Mouse (Mus musculus) CH12.LX (cell line): ENCODE results near the gene Erbb2. TPM values are rescaled to one million over a fixed set of nuclear protein-coding genes. Genes with fewer than 3 reads are reported as not detected.

Experiments
- DNase-seq: peaks from one replicate; pipeline ENCODE4 v3.0.0-alpha.2; 2013; ENCODE audit errors: extremely low read depth
- H3K27ac ChIP-seq: 2 replicates; pipeline ENCODE4 v1.5.1; 2012; ENCODE audit warnings: low read depth, mild to moderate bottlenecking, control low read depth, moderate library complexity; ENCODE audit not compliant: insufficient read depth
- H3K27me3 ChIP-seq: replicated peaks from 2 replicates; pipeline ENCODE3; 2012; ENCODE audit warnings: inconsistent platforms
- H3K36me3 ChIP-seq, 2 experiments: replicated peaks in 1 of 2; 2 replicates each; pipeline versions ENCODE3 to v1.6.1; 2012; ENCODE audit warnings: inconsistent platforms in 1 of 2, low read length in 1 of 2, mild to moderate bottlenecking in 1 of 2, mixed read lengths in 1 of 2, moderate library complexity in 1 of 2; ENCODE audit not compliant: control insufficient read depth in 1 of 2, insufficient read depth in 1 of 2
- H3K4me1 ChIP-seq, 2 experiments: 2 replicates each; pipeline ENCODE4 v1.6.1; 2012; ENCODE audit warnings: inconsistent platforms in 1 of 2, moderate library complexity in 1 of 2; ENCODE audit not compliant: insufficient read depth in 2 of 2, control insufficient read depth in 1 of 2
- H3K4me2 ChIP-seq: 2 replicates; pipeline ENCODE4 v1.6.1; 2012; ENCODE audit warnings: low read depth, mild to moderate bottlenecking, control low read depth; ENCODE audit not compliant: poor library complexity, insufficient read depth, severe bottlenecking
- H3K4me3 ChIP-seq, 3 experiments: fragments of 150-350 bp in 1 of 3; sonication (generic) in 1 of 3; replicated peaks in 1 of 3; 2 replicates each; pipeline versions ENCODE3 to v1.5.1; 2011 to 2012; ENCODE audit warnings: low read depth in 2 of 3, low read length in 2 of 3, mild to moderate bottlenecking in 2 of 3, moderate library complexity in 2 of 3, control low read depth in 1 of 3, improper control_type of control experiment in 1 of 3, inconsistent platforms in 1 of 3, mixed read lengths in 1 of 3; ENCODE audit not compliant: poor library complexity in 1 of 3
- H3K79me2 ChIP-seq: replicated peaks from 2 replicates; pipeline ENCODE4 v1.6.1; 2012; ENCODE audit warnings: mild to moderate bottlenecking, moderate library complexity; ENCODE audit not compliant: control insufficient read depth, poor library complexity, insufficient read depth, severe bottlenecking; ENCODE audit errors: extremely low read depth
- H3K9ac ChIP-seq: 2 replicates; pipeline ENCODE4 v1.6.1; 2012; ENCODE audit warnings: low read depth, mild to moderate bottlenecking, control low read depth, moderate library complexity; ENCODE audit not compliant: insufficient read depth
- H3K9me3 ChIP-seq: replicated peaks from 2 replicates; pipeline ENCODE3; 2012; ENCODE audit warnings: low read length, inconsistent platforms, mixed read lengths
- CHD1 ChIP-seq: IDR thresholded peaks from 2 replicates; pipeline ENCODE4 v1.6.1; 2012; ENCODE audit warnings: low read depth, low read length, improper control_type of control experiment, inconsistent platforms
- ELF1 ChIP-seq: IDR thresholded peaks from 2 replicates; pipeline ENCODE4 v1.6.1; 2014; ENCODE audit warnings: low read depth, mild to moderate bottlenecking, inconsistent platforms, low read length, improper control_type of control experiment
- ETS1 ChIP-seq: conservative IDR thresholded peaks from 2 replicates; pipeline ENCODE4 v1.6.1; 2012; ENCODE audit warnings: low read depth, mild to moderate bottlenecking, inconsistent platforms, low read length, improper control_type of control experiment, moderate library complexity
- HCFC1 ChIP-seq: IDR thresholded peaks from 2 replicates; pipeline ENCODE4 v1.6.1; 2012; ENCODE audit warnings: low read depth, mild to moderate bottlenecking, inconsistent platforms, low read length, improper control_type of control experiment
- JUND ChIP-seq: conservative IDR thresholded peaks from 2 replicates; pipeline ENCODE4 v1.6.1; 2011; ENCODE audit warnings: low read depth, low read length, improper control_type of control experiment
- MAFK ChIP-seq: IDR thresholded peaks from 2 replicates; pipeline ENCODE4 v1.6.1; 2011; ENCODE audit warnings: low read length, improper control_type of control experiment; ENCODE audit not compliant: insufficient replicate concordance
- MEF2A ChIP-seq: IDR thresholded peaks from 2 replicates; pipeline ENCODE4 v1.6.1; 2014; ENCODE audit warnings: low read depth, mild to moderate bottlenecking, inconsistent platforms, low read length, improper control_type of control experiment, borderline replicate concordance
- MYC ChIP-seq: IDR thresholded peaks from 2 replicates; pipeline ENCODE4 v1.6.1; 2011; ENCODE audit warnings: low read depth, mild to moderate bottlenecking, improper control_type of control experiment, low read length
- POLR2AphosphoS2 ChIP-seq: IDR thresholded peaks from 2 replicates; pipeline ENCODE4 v1.6.1; 2011; ENCODE audit warnings: low read depth, low read length, improper control_type of control experiment
- SMC3 ChIP-seq: IDR thresholded peaks from 2 replicates; pipeline ENCODE4 v1.6.1; 2011; ENCODE audit warnings: low read depth, low read length, improper control_type of control experiment
- UBTF ChIP-seq: IDR thresholded peaks from 2 replicates; pipeline ENCODE4 v1.6.1; 2012; ENCODE audit warnings: low read depth, mild to moderate bottlenecking, inconsistent platforms, low read length, improper control_type of control experiment, moderate library complexity
- USF2 ChIP-seq: conservative IDR thresholded peaks from 2 replicates; pipeline ENCODE4 v1.6.1; 2011; ENCODE audit warnings: low read depth, low read length, improper control_type of control experiment
- dilution Hi-C: fragments of 300-500 bp; cut with MboI; formaldehyde crosslinking; loops from 2 replicates; pipeline ENCODE4 v1.14.3; 2020; ENCODE audit warnings: low sequenced_read_pairs; ENCODE audit not compliant: extremely low pct_unique_long_range_greater_than_20kb, extremely low pct_ligation_motif_present
- in situ Hi-C: fragments of 300-500 bp; cut with MboI; formaldehyde crosslinking; loops from 3 replicates; pipeline ENCODE4 v1.14.3; 2019; ENCODE audit warnings: low sequenced_read_pairs, low pct_ligation_motif_present, low pct_unique_long_range_greater_than_20kb, mixed read lengths
- polyA plus RNA-seq: library from polyadenylated mRNA; unstranded; fragments of >175 nt; gene quantifications from 2 replicates; pipeline ENCODE4 v1.2.1, GENCODE M21; 2012; ENCODE audit warnings: low read depth; ENCODE audit not compliant: insufficient read length
- total RNA-seq, 2 experiments: library from RNA; depleted of rRNA; stranded (reverse); fragments of 300-350 nt in 1 of 2; fragments of >200 nt in 1 of 2; gene quantifications; 2 replicates each; pipeline ENCODE4 v1.2.3; 2012 to 2014

Gene Erbb2
- total and polyA plus RNA-seq, 3 experiments: 0.06 to 0.17 TPM; not detected in 1

DNA sequence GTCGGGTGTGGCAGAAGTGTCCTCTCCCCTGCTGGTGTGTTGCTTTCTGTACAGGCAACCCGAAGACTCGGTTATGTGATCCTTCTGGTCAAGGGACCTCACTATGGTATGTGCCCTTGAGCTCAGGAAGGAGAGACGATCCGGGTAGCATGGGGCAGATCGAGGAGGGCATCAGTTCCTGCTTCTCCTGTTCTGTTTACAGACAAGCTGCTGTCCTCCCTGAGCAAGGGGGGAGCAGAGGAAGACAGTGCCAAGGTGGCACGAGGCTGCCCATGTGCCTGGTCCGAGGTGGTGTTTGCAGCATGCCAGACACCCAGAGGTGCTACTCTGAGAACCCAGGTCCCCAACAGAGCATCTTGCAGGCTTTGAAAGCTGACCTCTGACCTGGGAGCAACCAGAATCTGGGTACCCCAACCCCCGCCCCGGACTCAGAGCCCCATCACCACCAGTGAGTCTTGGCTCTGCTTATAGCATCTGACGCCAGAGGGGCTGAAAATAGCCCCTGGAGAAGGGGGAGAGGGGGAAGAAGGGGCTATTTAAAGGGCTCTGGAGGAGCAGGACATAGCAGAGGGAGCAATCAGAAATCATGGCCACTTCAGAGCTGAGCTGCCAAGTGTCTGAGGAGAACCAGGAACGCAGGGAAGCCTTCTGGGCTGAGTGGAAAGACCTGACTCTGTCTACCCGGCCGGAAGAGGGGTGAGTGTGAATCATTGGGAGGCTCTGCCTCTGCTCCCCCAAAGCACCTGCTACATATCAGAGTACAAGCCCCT lies 28.8 kb upstream of the Erbb2 start, which contains the start of gene Tcap:
TSS of gene Tcap (plus strand) at position 551 of the 770 bp plus-strand sequence.
- H3K27ac ChIP-seq: no peak within 1 kb of the TSS

DNA sequence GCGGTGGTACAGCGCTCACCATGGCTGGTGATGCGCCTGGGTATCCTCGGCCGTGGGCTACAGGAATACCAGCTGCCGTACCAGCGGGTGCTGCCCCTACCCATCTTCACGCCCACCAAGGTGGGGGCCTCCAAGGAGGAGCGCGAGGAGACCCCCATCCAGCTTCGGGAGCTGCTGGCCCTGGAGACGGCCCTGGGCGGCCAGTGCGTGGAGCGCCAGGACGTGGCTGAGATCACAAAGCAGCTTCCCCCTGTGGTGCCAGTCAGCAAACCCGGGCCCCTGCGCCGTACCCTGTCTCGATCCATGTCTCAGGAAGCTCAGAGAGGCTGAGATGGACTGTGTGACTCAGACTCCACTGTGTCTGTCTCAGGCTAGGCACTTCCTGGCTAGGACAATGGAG lies 28.1 kb upstream of the Erbb2 start:
- no peak for DNase-seq
- Histone ChIP-seq H3K9me3 (no peaks in the 10 kb centered on the region), H3K4me1 (peaks cover 0 to 3% of the 10 kb centered on the region in 2 experiments; a peak in 2 of 4 replicates), H3K36me3 (peaks cover 15 to 37% of the 10 kb centered on the region in 2 experiments), H3K9ac (no peak overlapping the region), H3K27me3 (peaks cover 7% of the 10 kb centered on the region), H3K79me2 (no peaks in the 10 kb centered on the region), H3K27ac (no peak overlapping the region), H3K4me2 (no peak overlapping the region), H3K4me3 (no peak overlapping the region)
- dilution Hi-C loops: no loop called here
- TF ChIP-seq ELF1 (no peak), MAFK (no peak), MYC (no peak), UBTF (no peak), USF2 (no peak), ETS1 (no peak), JUND (no peak), POLR2AphosphoS2 (no peak)
- in situ Hi-C loops: no loop called here

More for the DNA sequence above, 28.8 kb upstream of the Erbb2 start, which contains the start of gene Tcap:
- H3K79me2 ChIP-seq: no peaks in the 10 kb centered on the region
- no peaks in the 10 kb centered on the region for H3K9me3 ChIP-seq
- H3K4me2 ChIP-seq: no peak within 1 kb of the TSS
- in situ Hi-C loops: no loop called here
- H3K4me1 ChIP-seq: no peaks in the 10 kb centered on the region
- TF ChIP-seq MEF2A (no peak), SMC3 (no peak), HCFC1 (no peak), ETS1 (no peak), CHD1 (no peak)
- peaks cover 7% of the 10 kb centered on the region for H3K27me3 ChIP-seq
- H3K4me3 ChIP-seq: no peak within 1 kb of the TSS
- peaks cover 23 to 45% of the 10 kb centered on the region in 2 experiments for H3K36me3 ChIP-seq
- H3K9ac ChIP-seq: no peak within 1 kb of the TSS
- dilution Hi-C loops: no loop called here
- no peak for DNase-seq
